Mouse (Mus musculus) layer of hippocampus, adult 9-10 months (tissue): ENCODE measurements at regions not wholly inside any gene's neighbourhood (a gene's known extent, or its start where the extent isn't known, plus 50 kb on each side); places are given as distances from the start of the nearest gene placed in this dataset.

Experiments used
- DNase-seq: peaks from one replicate; pipeline ENCODE4 v3.0.0; 2022; ENCODE audit warnings: low spot score

DNA sequence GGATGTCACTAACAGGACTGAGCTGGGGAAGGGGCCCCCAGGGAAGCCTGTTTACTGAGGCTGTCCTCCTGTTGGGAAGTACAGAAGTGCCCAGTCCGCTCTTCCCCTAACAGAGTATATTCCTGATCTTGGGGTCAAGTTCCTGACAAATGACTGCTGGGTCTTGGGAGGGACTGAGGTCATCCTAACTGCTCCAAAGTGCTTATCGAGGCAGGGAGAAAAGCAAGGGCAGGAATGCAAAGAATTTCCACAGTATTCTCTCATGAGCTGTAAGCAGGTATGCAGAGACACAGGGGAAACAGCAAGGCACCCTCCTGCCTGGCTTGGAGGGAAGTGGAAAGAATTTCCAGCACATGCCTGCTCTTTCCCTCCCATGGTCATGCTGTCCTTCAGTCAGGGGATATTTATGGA is 107.9 kb downstream of the Oma1 start:
- DNase-seq = no peak

- no peak for DNase-seq
Measured at GRCm38 (mm10) chr4:103441383-103441782, 127.8 kb downstream of the Oma1 start.

DNA sequence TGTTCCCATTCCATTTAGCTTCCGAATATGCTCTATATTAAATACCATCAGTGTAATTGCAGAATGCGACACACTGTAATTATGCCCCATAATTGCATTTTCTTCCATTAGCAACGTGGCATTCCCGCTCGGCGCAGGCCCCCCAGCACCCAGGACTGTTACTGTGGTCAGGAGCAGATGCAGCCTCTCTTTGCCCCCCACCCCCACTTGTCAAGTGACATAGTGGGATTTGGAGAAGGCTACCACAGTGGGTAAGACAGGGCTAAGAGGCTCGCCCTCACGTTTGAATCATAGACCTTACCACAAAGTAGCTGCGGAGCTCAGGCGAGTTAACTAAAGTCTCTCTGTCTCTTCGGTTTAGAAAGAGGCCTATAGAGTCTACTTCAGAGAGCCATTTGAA is 128.3 kb downstream of the Oma1 start:
- DNase-seq = no peak

DNA sequence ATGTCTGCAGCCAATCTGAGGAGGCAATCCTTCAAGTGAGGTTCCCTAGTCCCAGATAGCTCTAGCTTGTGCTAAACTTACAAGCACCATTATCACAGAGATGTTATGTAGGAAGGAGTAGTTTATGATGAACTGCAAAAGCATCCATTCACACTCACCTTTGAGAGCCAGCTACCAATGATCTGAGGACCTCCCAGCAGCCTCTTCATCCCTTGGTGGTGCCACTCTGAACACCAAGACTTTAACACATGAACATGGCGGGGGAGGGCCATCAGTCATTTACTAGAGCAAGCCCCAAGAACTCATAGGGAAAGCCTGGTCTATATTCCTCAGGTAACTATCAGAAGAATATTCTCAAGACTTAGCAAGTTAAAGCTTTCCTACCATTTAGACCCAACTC is 135.7 kb downstream of the Oma1 start:
- DNase-seq = no peak

DNA sequence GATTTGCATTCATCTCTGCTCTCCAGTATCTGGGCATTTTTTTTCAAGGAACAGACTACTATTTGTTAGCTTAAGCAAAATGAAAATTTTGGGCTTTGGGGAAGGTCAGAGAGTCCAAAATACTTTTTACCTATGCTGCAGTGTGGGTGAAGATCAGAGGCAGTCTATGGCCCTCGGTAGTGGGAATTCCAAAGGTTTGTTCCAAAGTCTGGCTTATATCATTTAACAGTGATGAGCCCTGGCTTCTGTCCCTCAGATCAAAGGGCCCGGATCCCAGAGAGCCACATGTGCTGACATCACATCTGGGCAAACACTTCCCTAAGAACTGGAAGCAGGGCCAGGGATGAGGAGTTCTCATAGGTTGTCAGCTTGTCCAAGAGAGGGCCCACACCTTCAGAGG is 136.5 kb downstream of the Oma1 start:
- DNase-seq = no peak

- DNase-seq = no peak
Measured at GRCm38 (mm10) chr4:103455458-103455857, 141.8 kb downstream of the Oma1 start.

- no peak for DNase-seq
Measured at GRCm38 (mm10) chr4:103466019-103466589, 152.5 kb downstream of the Oma1 start.

DNA sequence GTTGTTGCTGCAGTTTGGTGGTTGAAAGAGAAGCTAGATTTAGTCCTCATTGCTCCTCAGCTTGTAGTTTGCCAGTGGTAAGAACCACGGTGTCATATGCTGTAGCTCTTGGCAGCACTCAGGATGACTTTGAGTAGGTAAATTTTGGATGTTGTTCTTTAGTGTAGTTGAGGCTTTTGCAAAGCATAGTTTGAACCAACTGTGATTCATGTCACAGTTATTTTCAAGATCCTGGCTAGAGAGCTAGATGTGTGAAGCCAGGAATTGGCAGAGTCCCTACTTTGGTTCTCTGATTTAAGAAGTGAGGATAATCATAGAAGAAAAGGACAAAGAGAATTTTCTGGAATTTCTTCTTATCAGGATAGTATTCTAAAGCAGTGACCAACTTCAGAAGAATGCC is 143.6 kb upstream of the Dab1 start:
- DNase-seq = no peak

DNA sequence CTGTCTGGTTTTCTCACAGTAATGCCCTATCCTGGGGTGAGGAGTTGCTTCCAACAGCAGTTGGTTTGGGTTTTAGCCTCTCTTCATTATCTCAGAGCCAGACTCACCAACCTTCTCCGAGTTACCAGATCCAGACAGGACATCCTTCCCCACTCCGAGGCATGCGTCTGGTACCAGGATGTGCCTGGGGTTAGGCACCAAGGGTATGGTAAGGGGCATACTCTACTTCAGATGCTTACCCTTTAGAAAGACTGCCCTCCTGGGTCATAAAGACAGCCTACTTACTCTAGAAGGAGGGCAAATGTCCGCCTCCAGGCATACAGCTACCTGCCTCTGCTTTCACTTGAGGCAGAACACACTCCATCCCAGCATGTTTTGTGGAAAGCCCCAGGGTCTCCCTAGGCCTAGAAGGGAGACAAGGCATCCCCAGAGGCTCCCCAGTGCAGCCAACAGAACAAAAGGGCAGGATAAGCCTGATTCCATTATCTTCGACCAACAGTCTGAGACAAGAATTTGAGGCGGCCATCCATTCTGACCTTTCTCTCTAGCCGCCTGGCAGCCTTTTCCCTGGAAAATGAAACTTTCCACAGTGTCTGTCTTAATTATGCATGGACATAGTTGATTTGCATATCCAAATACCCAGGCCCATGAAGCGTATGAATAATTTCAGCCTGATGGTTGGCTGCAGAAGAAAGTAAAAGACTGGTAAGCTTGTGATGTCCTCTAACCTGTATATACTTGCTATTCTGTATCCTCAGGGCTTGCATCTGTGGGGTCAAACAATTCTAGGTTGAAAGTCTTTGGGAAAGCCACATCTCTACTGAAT is 132.8 kb upstream of the Dab1 start:
- DNase-seq = no peak

GRCm38 (mm10) chr4:103508435-103508834 is 110.7 kb upstream of the Dab1 start:
- DNase-seq = peak; percentile 76

GRCm38 (mm10) chr4:103512901-103513300 is 106.3 kb upstream of the Dab1 start:
- DNase-seq = no peak

DNA sequence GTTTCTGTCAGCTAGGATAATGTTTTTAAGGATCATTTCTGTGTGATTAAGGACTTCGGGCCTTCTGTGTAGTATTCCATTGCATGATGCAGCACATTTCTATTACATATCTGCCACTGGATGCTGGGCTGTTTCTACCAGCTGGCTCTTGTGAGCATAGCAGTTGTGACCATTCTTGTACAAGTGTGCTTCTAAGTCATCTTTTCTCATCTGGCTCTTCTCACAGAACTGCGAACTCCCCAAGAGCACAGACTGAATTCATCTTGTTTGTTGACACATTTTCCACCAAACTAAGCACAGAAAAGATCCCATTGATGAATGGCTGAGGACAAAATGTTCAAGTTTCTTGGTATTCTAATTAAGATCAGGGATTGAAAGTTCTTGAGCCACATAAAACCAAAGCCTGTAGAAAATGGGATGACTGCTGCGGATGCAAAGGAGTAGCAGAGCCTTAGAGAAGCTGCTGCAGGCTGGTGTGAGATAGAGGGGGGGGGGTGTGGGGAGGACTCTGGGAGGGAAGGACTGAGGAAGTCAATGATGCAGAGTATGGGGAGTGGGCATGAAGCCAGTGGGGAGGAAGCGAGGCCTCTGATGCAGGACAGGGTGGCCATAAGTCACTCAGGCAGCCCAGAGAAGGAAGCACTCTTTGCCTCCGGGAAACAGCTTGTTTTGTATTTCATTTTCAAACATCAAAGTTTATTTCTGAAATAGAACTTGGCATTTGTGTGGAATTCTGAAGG is 97.1 kb upstream of the Dab1 start:
- no peak for DNase-seq

DNA sequence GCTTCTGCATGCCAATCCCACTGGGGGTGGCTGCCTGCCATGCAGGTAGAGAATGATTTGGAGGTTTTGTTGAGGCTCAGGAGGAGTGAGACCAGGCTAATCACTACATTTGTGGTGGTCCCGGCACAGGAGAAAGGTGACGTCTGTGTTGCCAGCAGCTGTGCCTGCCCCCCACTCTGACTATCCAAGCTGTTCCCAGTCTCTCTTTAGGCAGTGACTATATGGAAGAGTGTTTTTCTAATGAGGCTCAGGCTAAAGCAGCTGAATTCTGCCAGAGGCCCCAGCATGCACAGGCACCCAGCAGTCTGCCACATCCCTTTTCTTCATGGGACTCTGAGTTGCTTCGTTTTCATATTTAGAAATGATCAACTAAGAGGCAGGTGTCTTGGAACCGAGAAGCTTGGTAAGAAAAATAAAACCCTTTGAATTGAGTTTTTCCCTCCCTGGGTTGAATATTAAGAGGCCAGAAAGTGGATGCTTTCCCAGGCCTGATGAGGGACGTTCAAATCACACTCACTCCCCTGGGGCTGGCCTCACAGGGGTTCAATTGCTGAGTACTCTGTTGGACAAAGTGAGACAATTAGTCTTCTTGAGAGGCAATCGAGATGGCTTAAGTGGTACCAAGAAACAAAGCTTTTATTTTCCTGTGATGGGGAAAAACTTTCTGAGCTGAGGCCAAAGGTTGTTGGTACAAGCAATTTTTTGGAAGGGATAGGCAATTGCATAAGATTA is 82.5 kb upstream of the Dab1 start:
- no peak for DNase-seq

DNA sequence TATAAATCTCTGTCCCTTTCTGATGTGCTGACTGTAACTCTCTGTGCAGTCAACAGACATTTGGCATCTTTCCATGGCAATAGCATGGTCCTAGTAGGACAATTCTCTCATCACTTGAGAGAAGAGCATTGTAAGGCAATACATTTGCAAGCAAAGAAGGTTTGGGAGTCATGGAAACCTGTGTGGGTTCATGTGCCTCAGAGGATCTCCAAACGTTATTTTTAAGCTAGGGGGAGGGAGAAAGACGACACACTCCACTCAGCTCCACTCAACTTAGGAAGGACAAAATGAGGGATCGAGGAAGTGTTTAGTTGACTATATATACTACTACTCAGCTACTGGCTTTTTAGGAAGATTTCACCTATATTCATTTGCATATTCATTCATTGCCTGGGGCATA is 78.2 kb upstream of the Dab1 start:
- DNase-seq = no peak

DNA sequence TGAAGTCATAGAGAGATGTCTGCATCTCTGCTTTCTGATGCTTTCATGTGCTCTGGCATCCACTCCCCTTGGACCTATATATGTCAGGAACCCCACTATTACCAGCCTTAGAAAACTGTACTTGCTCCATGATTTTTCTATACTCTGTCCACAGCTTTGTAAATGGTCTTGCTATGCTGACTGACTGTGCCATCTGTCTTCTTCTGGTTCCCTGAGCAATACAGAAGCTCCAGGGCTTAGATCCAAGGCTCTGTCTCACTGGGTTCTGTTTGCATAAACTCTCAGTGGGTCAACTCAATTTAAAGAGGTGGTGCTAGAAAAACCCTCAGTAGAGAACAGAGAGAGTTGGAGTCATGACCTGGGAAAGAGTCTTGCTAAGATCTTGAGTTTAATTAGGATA is 71.9 kb upstream of the Dab1 start:
- no peak for DNase-seq

GRCm38 (mm10) chr4:103552476-103552875 is 66.7 kb upstream of the Dab1 start:
- no peak for DNase-seq

DNA sequence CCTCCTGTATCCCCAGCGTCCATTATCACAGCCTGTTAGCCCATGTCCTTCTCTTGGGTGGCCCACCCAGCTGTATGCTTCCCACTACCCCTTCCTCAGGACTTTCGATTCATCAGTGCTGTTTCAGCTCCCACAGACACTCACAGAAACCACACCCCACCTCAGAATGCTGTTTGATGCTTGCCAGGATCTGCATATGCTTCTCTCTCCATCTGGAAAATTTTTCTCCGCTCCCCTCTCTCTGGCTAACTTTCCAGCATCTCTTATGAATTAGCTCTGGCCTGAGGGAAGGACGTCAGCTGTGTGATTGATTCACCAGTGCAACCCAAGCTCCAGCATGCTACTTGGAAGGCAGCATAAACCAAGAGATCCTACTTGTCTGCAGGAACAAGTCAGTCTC is 66.0 kb upstream of the Dab1 start:
- DNase-seq = no peak

DNA sequence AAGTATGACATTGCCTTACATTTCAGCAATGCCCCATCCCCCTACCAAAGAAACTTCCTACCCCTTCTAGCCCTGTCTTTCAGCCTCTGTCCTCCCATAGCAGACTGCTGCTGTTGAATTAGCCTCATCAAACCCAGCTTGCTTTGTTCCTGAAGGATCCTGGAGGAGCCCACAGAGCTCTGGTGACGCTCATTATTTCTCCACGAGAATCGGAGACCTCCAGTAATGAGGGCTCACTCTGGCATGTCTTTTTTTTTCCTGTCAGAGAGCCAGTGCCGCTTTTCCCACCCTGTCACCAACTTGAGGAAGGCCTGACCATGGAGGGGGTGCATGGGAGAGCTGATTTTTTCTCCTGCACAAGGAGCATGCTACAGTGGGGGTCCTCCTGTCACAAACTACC is 64.6 kb upstream of the Dab1 start:
- no peak for DNase-seq
